9 mouse cellular contexts compared by ENCODE assay signal in the genomic region with DNA sequence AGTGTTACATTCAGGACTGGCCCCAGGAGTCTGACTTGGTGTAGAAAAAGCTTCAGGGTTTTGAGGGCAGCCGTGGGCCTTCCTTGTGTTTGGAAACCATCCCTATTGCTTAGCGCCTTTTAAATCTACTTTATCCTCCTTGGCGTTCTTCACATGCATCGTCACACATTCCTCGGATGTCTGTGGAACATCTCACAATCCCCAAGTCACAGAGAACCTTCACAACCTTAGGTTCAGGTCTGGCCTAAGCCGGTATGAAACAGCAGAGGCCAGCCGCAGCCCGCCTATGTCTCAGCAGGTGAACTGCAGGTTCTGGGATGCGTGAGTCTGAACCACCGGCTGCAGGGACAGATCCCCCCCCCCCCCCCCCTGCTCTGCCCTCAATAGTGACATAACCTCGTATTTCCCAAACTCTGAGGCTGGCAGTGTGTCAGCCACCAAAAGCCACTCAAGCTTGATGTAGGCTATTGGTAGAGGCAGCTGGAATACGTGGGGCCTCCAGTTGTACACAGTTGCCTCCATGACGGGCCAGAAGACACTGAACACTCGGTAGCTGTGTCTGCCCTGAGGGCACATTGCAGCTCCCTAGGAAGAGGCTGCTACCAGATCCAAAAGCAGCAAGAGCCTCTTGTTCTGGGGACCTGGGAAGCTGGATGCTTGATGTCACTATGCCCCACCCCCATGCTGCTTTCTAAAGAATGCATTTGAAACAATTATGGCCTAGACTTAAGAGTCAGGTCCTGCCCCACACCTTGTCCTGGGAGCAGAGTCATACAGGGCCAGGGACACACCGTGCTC. TPM values are rescaled to one million over a fixed set of nuclear protein-coding genes. Genes with fewer than 3 reads are reported as not detected.
A peak's percentile ranks its signal among the peaks of the same experiment; 100 is the strongest.
DNase-seq lines count a peak whose midpoint lies in the region; ATAC-seq and TF ChIP-seq lines count a peak whose summit lies in the region.
"Had no signal": no experiment of that assay in that cellular context is flagged by ENCODE, and none has a peak within 500 bp of the region (broad histone marks: within the 10 kb centered on the region; RNA-seq: fewer than 3 reads in every experiment).

No protein-coding gene starts in this region.

- no peak overlapping the region for H3K9ac ChIP-seq in heart, postnatal 0 days (replicated peaks; ENCODE audit: low read depth, low read length)
- H3K9ac ChIP-seq in MEL (ENCODE audit: control insufficient read depth, low read depth, low read length, poor library complexity, severe bottlenecking), result no peak overlapping the region
- H3K9ac ChIP-seq in liver, embryonic 12.5 days, result no peak overlapping the region
- H3K9ac ChIP-seq: lung, embryonic 14.5 days had no signal

- 63% methylated on average over 14 of the region's 15 CpGs for WGBS in heart, postnatal 0 days
- 56% methylated on average over 15 of the region's 15 CpGs for WGBS in liver, embryonic 12.5 days (ENCODE audit: insufficient replicate concordance)

- no peak for TF ChIP-seq CTCF in heart, postnatal 0 days (IDR thresholded peaks at IDR 0.05; ENCODE audit: low read depth)
- TF ChIP-seq CTCF in MEL (IDR thresholded peaks at IDR 0.05 in 2 of 3, conservative IDR thresholded peaks at IDR 0.05 in 1 of 3; ENCODE audit: control insufficient read depth in 1 of 3, insufficient read depth in 1 of 3, low read depth in 2 of 3, low read length in 3 of 3, poor library complexity in 1 of 3, severe bottlenecking in 1 of 3), result no peak

- H3K4me3 ChIP-seq in heart, postnatal 0 days (ENCODE audit: low read depth, low read length), result no peak overlapping the region
- no peak overlapping the region for H3K4me3 ChIP-seq in MEL (ENCODE audit: control insufficient read depth in 1 of 2, insufficient read depth in 1 of 2, low read depth in 2 of 2, low read length in 2 of 2)
- no peak overlapping the region for H3K4me3 ChIP-seq in liver, embryonic 12.5 days

- TF ChIP-seq POLR2A in MEL (IDR thresholded peaks at IDR 0.05; ENCODE audit: control insufficient read depth in 1 of 2, insufficient read depth in 1 of 2, low read depth in 1 of 2, low read length in 2 of 2, poor library complexity in 1 of 2), result no peak

- H3K27me3 ChIP-seq in heart, postnatal 0 days (ENCODE audit: control insufficient read depth, insufficient read depth, low read length), result no peaks in the 10 kb centered on the region
- H3K27me3 ChIP-seq in MEL (ENCODE audit: control insufficient read depth in 1 of 2, insufficient read depth in 2 of 2, low read length in 2 of 2), result no peaks in the 10 kb centered on the region
- no peaks in the 10 kb centered on the region for H3K27me3 ChIP-seq in liver, embryonic 12.5 days (replicated peaks)

- no peaks in the 10 kb centered on the region for H3K9me3 ChIP-seq in heart, postnatal 0 days (replicated peaks; ENCODE audit: control insufficient read depth, low read length)
- no peaks in the 10 kb centered on the region for H3K9me3 ChIP-seq in MEL (replicated peaks; ENCODE audit: insufficient read depth, low read length)
- no peaks in the 10 kb centered on the region for H3K9me3 ChIP-seq in liver, embryonic 12.5 days (replicated peaks)

- peak overlapping the region; percentile 51 for H3K27ac ChIP-seq in heart, postnatal 0 days (ENCODE audit: low read depth)
- H3K27ac ChIP-seq in MEL (ENCODE audit: control insufficient read depth, low read depth, low read length), result peak overlapping the region; percentile 32
- peak overlapping the region; percentile 74 for H3K27ac ChIP-seq in liver, embryonic 12.5 days

- peaks cover 85% of the 10 kb centered on the region for H3K79me2 ChIP-seq in MEL (ENCODE audit: control insufficient read depth, insufficient read depth, low read length, poor library complexity)

- no peak for TF ChIP-seq RAD21 in MEL (IDR thresholded peaks at IDR 0.05; ENCODE audit: low read depth, low read length)

- DNase-seq in heart, postnatal 0 days (ENCODE audit: low spot score), result no peak
- DNase-seq in heart, postnatal 14 days, result no peak
- DNase-seq in 3T3-L1 (ENCODE audit: low read depth, low spot score) (peak; percentile 71), MEL (ENCODE audit: low read depth, low spot score) (no peak)
- no peak for DNase-seq in right cerebral cortex, postnatal 10 days (ENCODE audit: low spot score in 2 of 2)
- DNase-seq in gastrocnemius, postnatal 36 days, result no peak

- no peak for ATAC-seq in heart, postnatal 0 days (ENCODE audit: insufficient read depth, low read depth)
- no peak for ATAC-seq in liver, embryonic 12.5 days

- H3K4me1 ChIP-seq in heart, postnatal 0 days (ENCODE audit: control insufficient read depth, insufficient read depth), result peaks cover 56% of the 10 kb centered on the region
- peaks cover 13 to 82% of the 10 kb centered on the region in 2 experiments for H3K4me1 ChIP-seq in MEL (ENCODE audit: control insufficient read depth in 1 of 2, insufficient read depth in 2 of 2, low read length in 2 of 2)
- H3K4me1 ChIP-seq in liver, embryonic 12.5 days, result peaks cover 91% of the 10 kb centered on the region

- no peaks in the 10 kb centered on the region for H3K36me3 ChIP-seq in heart, postnatal 0 days (replicated peaks; ENCODE audit: control insufficient read depth, insufficient read depth, low read length)
- H3K36me3 ChIP-seq in MEL (ENCODE audit: control insufficient read depth in 1 of 2, insufficient read depth in 2 of 2, low read length in 2 of 2), result peaks cover 0 to 70% of the 10 kb centered on the region in 2 experiments; a peak in 2 of 4 replicates
- H3K36me3 ChIP-seq in liver, embryonic 12.5 days, result peaks cover 12% of the 10 kb centered on the region; the same call in 1 of the 2 replicates

- H3K4me2 ChIP-seq in heart, postnatal 0 days (ENCODE audit: low read depth, low read length), result no peak overlapping the region
- peak overlapping the region; percentile 91 for H3K4me2 ChIP-seq in liver, embryonic 12.5 days
- H3K4me2 ChIP-seq: lung, embryonic 14.5 days had no signal

- no peak for TF ChIP-seq EP300 in heart, postnatal 0 days (IDR thresholded peaks at IDR 0.05; ENCODE audit: low read depth)
- no peak for TF ChIP-seq EP300 in MEL (IDR thresholded peaks at IDR 0.05; ENCODE audit: low read depth in 1 of 2, low read length in 2 of 2)

- intact Hi-C loops in heart, postnatal 14 days (cut with DNase I), result no loop called here
- intact Hi-C loops in gastrocnemius, postnatal 36 days (cut with DNase I), result no loop called here

TF ChIP-seq in MEL, 35 proteins besides CTCF, POLR2A, EP300 and RAD21:
- TF ChIP-seq KAT2A (conservative IDR thresholded peaks at IDR 0.05; ENCODE audit: low read depth, low read length), result no peak

RNA-seq across cellular contexts. Expression of a gene that starts 4.6 kb away (rescaled TPM):
- total RNA-seq in heart, postnatal 0 days (2014; rRNA removed; ENCODE audit: low replicate concordance), result 86.1 and 96.0 TPM in 2 replicates
- 42.9 and 43.8 TPM in 2 replicates for polyA plus RNA-seq in heart, postnatal 0 days (2015; fragmentation: Nextera tagmentation; extraction: Ambion mirVana)
- total RNA-seq in heart, postnatal 14 days (2021), result 10 to 100 TPM; 50.6 to 55.5 TPM
- total RNA-seq in MEL (2012; rRNA removed), result 63.1 and 86.1 TPM in 2 replicates
- polyA plus RNA-seq in MEL (2012; ENCODE audit: insufficient read depth in 1 of 2, insufficient read length in 2 of 2, low read depth in 1 of 2, low replicate concordance in 2 of 2, missing spikeins in 1 of 2), result 10 to 100 TPM in 1 of 2 experiments, not detected in 1; 57.8 TPM
- 40.5 and 45.1 TPM in 2 replicates for polyA plus RNA-seq in liver, embryonic 12.5 days (2016; fragmentation: Nextera tagmentation; extraction: Ambion mirVana)
- 10 to 100 TPM; 14.4 to 17.0 TPM for total RNA-seq in gastrocnemius, postnatal 36 days (2021)

RNA-seq across cellular contexts. Expression of a gene that starts 25.4 kb away (rescaled TPM):
- total RNA-seq in heart, postnatal 0 days (2014; rRNA removed; ENCODE audit: low replicate concordance), result not detected in 2 replicates
- 0.26 and 0.54 TPM in 2 replicates for polyA plus RNA-seq in heart, postnatal 0 days (2015; fragmentation: Nextera tagmentation; extraction: Ambion mirVana)
- total RNA-seq in heart, postnatal 14 days (2021), result 1 to 10 TPM; 1.4 to 1.9 TPM
- 0.27 TPM in 1 of 2 replicates, not detected in the other for total RNA-seq in MEL (2012; rRNA removed)
- under 1 TPM in 1 of 2 experiments, not detected in 1; 0.24 TPM for polyA plus RNA-seq in MEL (2012; ENCODE audit: insufficient read depth in 1 of 2, insufficient read length in 2 of 2, low read depth in 1 of 2, low replicate concordance in 2 of 2, missing spikeins in 1 of 2)
- polyA plus RNA-seq in liver, embryonic 12.5 days (2016; fragmentation: Nextera tagmentation; extraction: Ambion mirVana), result 0.15 and 0.16 TPM in 2 replicates
- total RNA-seq in gastrocnemius, postnatal 36 days (2021), result 1 to 10 TPM; 2.4 to 4.1 TPM
- total RNA-seq: granulocyte monocyte progenitor cell, adult 5-6 weeks had no signal

RNA-seq across cellular contexts. Expression of a gene that starts 28.7 kb away (rescaled TPM):
- 0.39 and 1.6 TPM in 2 replicates for total RNA-seq in heart, postnatal 0 days (2014; rRNA removed; ENCODE audit: low replicate concordance)
- polyA plus RNA-seq in heart, postnatal 0 days (2015; fragmentation: Nextera tagmentation; extraction: Ambion mirVana), result 3.7 and 4.1 TPM in 2 replicates
- total RNA-seq in heart, postnatal 14 days (2021), result 1 to 10 TPM; 7.2 to 7.8 TPM
- 0.29 and 0.39 TPM in 2 replicates for total RNA-seq in MEL (2012; rRNA removed)
- polyA plus RNA-seq in MEL (2012; ENCODE audit: insufficient read depth in 1 of 2, insufficient read length in 2 of 2, low read depth in 1 of 2, low replicate concordance in 2 of 2, missing spikeins in 1 of 2), result under 1 TPM in 1 of 2 experiments, not detected in 1; 0.77 TPM
- 0.73 and 0.77 TPM in 2 replicates for polyA plus RNA-seq in liver, embryonic 12.5 days (2016; fragmentation: Nextera tagmentation; extraction: Ambion mirVana)
- under 1 TPM in 1 of 2 experiments, not detected in 1; 0.61 TPM for total RNA-seq in gastrocnemius, postnatal 36 days (2021)
- total RNA-seq: granulocyte monocyte progenitor cell, adult 5-6 weeks had no signal

RNA-seq across cellular contexts. Expression of a gene that starts 45.1 kb away (rescaled TPM):
- 6.5 and 11.4 TPM in 2 replicates for total RNA-seq in heart, postnatal 0 days (2014; rRNA removed; ENCODE audit: low replicate concordance)
- 11.7 TPM in 2 replicates for polyA plus RNA-seq in heart, postnatal 0 days (2015; fragmentation: Nextera tagmentation; extraction: Ambion mirVana)
- 10 to 100 TPM; 18.8 to 19.5 TPM for total RNA-seq in heart, postnatal 14 days (2021)
- 30.3 and 34.6 TPM in 2 replicates for total RNA-seq in MEL (2012; rRNA removed)
- 10 to 100 TPM in 1 of 2 experiments, not detected in 1; 44.7 TPM for polyA plus RNA-seq in MEL (2012; ENCODE audit: insufficient read depth in 1 of 2, insufficient read length in 2 of 2, low read depth in 1 of 2, low replicate concordance in 2 of 2, missing spikeins in 1 of 2)
- polyA plus RNA-seq in liver, embryonic 12.5 days (2016; fragmentation: Nextera tagmentation; extraction: Ambion mirVana), result 19.7 and 20.7 TPM in 2 replicates
- total RNA-seq in gastrocnemius, postnatal 36 days (2021), result 10 to 100 TPM; 12.0 to 12.4 TPM
